19 mouse cellular contexts compared by ENCODE assay signal in the genomic region with DNA sequence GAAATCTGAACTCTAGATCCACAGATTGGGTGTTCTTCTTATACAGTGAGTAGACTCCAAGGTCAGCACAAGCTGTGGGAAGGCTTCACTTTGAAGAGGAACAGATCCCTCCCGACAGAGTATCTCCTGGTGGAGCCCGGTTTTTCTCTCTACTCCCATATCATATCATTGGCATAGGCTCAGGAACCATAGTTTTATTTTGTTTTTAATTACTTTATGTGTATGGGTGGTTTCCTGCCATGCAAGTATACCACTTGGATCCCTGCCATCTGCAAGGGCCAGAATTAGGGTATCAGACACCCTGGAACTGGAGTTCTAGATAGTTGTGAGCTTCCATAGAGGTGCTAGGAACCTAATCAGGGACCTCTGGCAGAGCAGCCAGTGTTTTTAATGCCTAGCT. TPM values are rescaled to one million over a fixed set of nuclear protein-coding genes. Genes with fewer than 3 reads are reported as not detected.
DNase-seq lines count a peak whose midpoint lies in the region; ATAC-seq lines count a peak whose summit lies in the region.
"Had no signal": no experiment of that assay in that cellular context is flagged by ENCODE, and none has a peak within 500 bp of the region (broad histone marks: within the 10 kb centered on the region; RNA-seq: fewer than 3 reads in every experiment).

No protein-coding gene starts in this region.

- H3K4me1 ChIP-seq in midbrain, embryonic 11.5 days (ENCODE audit: control insufficient read depth, insufficient read depth, low read length) = no peaks in the 10 kb centered on the region
- H3K4me1 ChIP-seq in midbrain, embryonic 16.5 days (ENCODE audit: control insufficient read depth, insufficient read depth, low read length) = no peaks in the 10 kb centered on the region

- H3K36me3 ChIP-seq in midbrain, embryonic 11.5 days (ENCODE audit: control insufficient read depth, insufficient read depth, low read length) = peaks cover 9% of the 10 kb centered on the region; the same call in 1 of the 2 replicates
- peaks cover 18% of the 10 kb centered on the region for H3K36me3 ChIP-seq in midbrain, embryonic 16.5 days (ENCODE audit: control insufficient read depth, insufficient read depth, low read length)

- H3K4me3 ChIP-seq in midbrain, embryonic 11.5 days (ENCODE audit: low read depth, low read length) = no peak overlapping the region
- no peak overlapping the region for H3K4me3 ChIP-seq in midbrain, embryonic 16.5 days (ENCODE audit: low read depth, low read length)

- peak; percentile 65 for DNase-seq in heart, adult 11 months
- no peak for DNase-seq in heart, adult 18-20 months
- peak; percentile 66 for DNase-seq in midbrain, embryonic 11.5 days (ENCODE audit: low spot score, missing footprints)
- DNase-seq: adrenal gland, adult 2 months; adrenal gland, adult 8-10 months; adrenal gland, postnatal 10 days; adrenal gland, postnatal 14 days; adrenal gland, postnatal 25 days; adrenal gland, postnatal 36 days; B cell, adult 2 months; cerebellum, adult 11 months; cerebellum, adult 11-12 months; cerebellum, adult 18-20 months had no signal

- H3K27me3 ChIP-seq in midbrain, embryonic 11.5 days (ENCODE audit: control insufficient read depth, insufficient read depth, low read length) = no peaks in the 10 kb centered on the region
- H3K27me3 ChIP-seq in midbrain, embryonic 16.5 days (ENCODE audit: control insufficient read depth, insufficient read depth, low read depth, low read length) = no peaks in the 10 kb centered on the region
- H3K27me3 ChIP-seq: CH12.LX, Patski had no signal

- 94% methylated on average over 2 of the region's 2 CpGs for WGBS in midbrain, embryonic 11.5 days
- WGBS in midbrain, embryonic 16.5 days = 95% methylated on average over 2 of the region's 2 CpGs

- H3K4me2 ChIP-seq in midbrain, embryonic 11.5 days = no peak overlapping the region
- H3K4me2 ChIP-seq in midbrain, embryonic 16.5 days (ENCODE audit: low read length) = no peak overlapping the region

- H3K27ac ChIP-seq in midbrain, embryonic 11.5 days (ENCODE audit: low read depth, low read length) = no peak overlapping the region
- no peak overlapping the region for H3K27ac ChIP-seq in midbrain, embryonic 16.5 days (ENCODE audit: low read length)

- no peak for ATAC-seq in midbrain, embryonic 11.5 days (ENCODE audit: low FRiP score)
- ATAC-seq in midbrain, embryonic 16.5 days = no peak
- ATAC-seq: activated CD4-positive, CD25-positive, alpha-beta regulatory T cell, adult 4 months; CD4-positive, CD25-positive, alpha-beta regulatory T cell, adult 4 months; Patski had no signal

- H3K9me3 ChIP-seq in midbrain, embryonic 11.5 days (ENCODE audit: control insufficient read depth, low read length) = no peaks in the 10 kb centered on the region
- no peaks in the 10 kb centered on the region for H3K9me3 ChIP-seq in midbrain, embryonic 16.5 days (replicated peaks; ENCODE audit: control insufficient read depth, low read length, poor library complexity, severe bottlenecking)
- H3K9me3 ChIP-seq: G1E had no signal

- no peak overlapping the region for H3K9ac ChIP-seq in midbrain, embryonic 11.5 days (ENCODE audit: low read length)
- H3K9ac ChIP-seq in midbrain, embryonic 16.5 days (ENCODE audit: low read depth, low read length) = no peak overlapping the region

RNA-seq across cellular contexts. Expression of a gene that starts 15.7 kb away (rescaled TPM):
- 10 to 100 TPM; 10.1 to 10.6 TPM for total RNA-seq in heart, adult 18-20 months (2021)
- polyA plus RNA-seq in midbrain, embryonic 11.5 days (2014; fragmentation: Nextera tagmentation; extraction: Ambion mirVana) = 45.3 and 52.6 TPM in 2 replicates
- 41.6 and 42.7 TPM in 2 replicates for polyA plus RNA-seq in midbrain, embryonic 16.5 days (2015; fragmentation: Nextera tagmentation; extraction: Ambion mirVana)

RNA-seq across cellular contexts. Expression of a gene that starts 24.7 kb away (rescaled TPM):
- 10 to 100 TPM; 57.9 to 63.7 TPM for total RNA-seq in heart, adult 18-20 months (2021)
- 23.8 and 24.2 TPM in 2 replicates for polyA plus RNA-seq in midbrain, embryonic 11.5 days (2014; fragmentation: Nextera tagmentation; extraction: Ambion mirVana)
- 31.2 and 37.7 TPM in 2 replicates for polyA plus RNA-seq in midbrain, embryonic 16.5 days (2015; fragmentation: Nextera tagmentation; extraction: Ambion mirVana)

Comparison
In these comparisons a context has a peak if more than half of its experiments do, and no peak if none do; other contexts are left out.
1. DNase-seq: peak in heart, adult 11 months (single experiment) and midbrain, embryonic 11.5 days (single experiment); none in heart, adult 18-20 months (0 of 2).